In genomic region chr11:14943036-14943435, GRCm38 (mm10) we compare ENCODE assay signal across 23 mouse cellular contexts.
A peak's percentile ranks its signal among the peaks of the same experiment; 100 is the strongest.
DNase-seq lines count a peak whose midpoint lies in the region; ATAC-seq and TF ChIP-seq lines count a peak whose summit lies in the region.
"Had no signal": no experiment of that assay in that cellular context is flagged by ENCODE, and none has a peak within 500 bp of the region (broad histone marks: within the 10 kb centered on the region; RNA-seq: fewer than 3 reads in every experiment).

No protein-coding gene starts in this region.

- no peaks in the 10 kb centered on the region for H3K4me1 ChIP-seq in embryonic facial prominence, embryonic 14.5 days (ENCODE audit: control insufficient read depth, insufficient read depth, low read length)
- no peaks in the 10 kb centered on the region for H3K4me1 ChIP-seq in embryonic facial prominence, embryonic 10.5 days
- H3K4me1 ChIP-seq in lung, embryonic 14.5 days (ENCODE audit: insufficient read depth), result no peaks in the 10 kb centered on the region
- H3K4me1 ChIP-seq in MEL (ENCODE audit: control insufficient read depth in 1 of 2, insufficient read depth in 2 of 2, low read length in 2 of 2), result no peaks in the 10 kb centered on the region
- H3K4me1 ChIP-seq: embryonic facial prominence, embryonic 12.5 days; embryonic facial prominence, embryonic 15.5 days; forebrain, embryonic 10.5 days; forebrain, embryonic 12.5 days had no signal

- TF ChIP-seq POLR2A in MEL (IDR thresholded peaks at IDR 0.05; ENCODE audit: control insufficient read depth in 1 of 2, insufficient read depth in 1 of 2, low read depth in 1 of 2, low read length in 2 of 2, poor library complexity in 1 of 2), result no peak

- no peak for TF ChIP-seq CTCF in lung, embryonic 14.5 days (IDR thresholded peaks at IDR 0.05; ENCODE audit: low read depth)
- TF ChIP-seq CTCF in MEL (IDR thresholded peaks at IDR 0.05 in 2 of 3, conservative IDR thresholded peaks at IDR 0.05 in 1 of 3; ENCODE audit: control insufficient read depth in 1 of 3, insufficient read depth in 1 of 3, low read depth in 2 of 3, low read length in 3 of 3, poor library complexity in 1 of 3, severe bottlenecking in 1 of 3), result no peak

- H3K79me2 ChIP-seq in MEL (ENCODE audit: control insufficient read depth, insufficient read depth, low read length, poor library complexity), result no peaks in the 10 kb centered on the region

- no peaks in the 10 kb centered on the region for H3K36me3 ChIP-seq in embryonic facial prominence, embryonic 14.5 days (ENCODE audit: control insufficient read depth, insufficient read depth, low read length)
- H3K36me3 ChIP-seq in embryonic facial prominence, embryonic 10.5 days (replicated peaks), result no peaks in the 10 kb centered on the region
- no peaks in the 10 kb centered on the region for H3K36me3 ChIP-seq in lung, embryonic 14.5 days (ENCODE audit: insufficient read depth)
- H3K36me3 ChIP-seq in MEL (ENCODE audit: control insufficient read depth in 1 of 2, insufficient read depth in 2 of 2, low read length in 2 of 2), result no peaks in the 10 kb centered on the region
- H3K36me3 ChIP-seq: embryonic facial prominence, embryonic 12.5 days; embryonic facial prominence, embryonic 15.5 days; forebrain, embryonic 10.5 days; forebrain, embryonic 12.5 days had no signal

- H3K9ac ChIP-seq in embryonic facial prominence, embryonic 14.5 days (ENCODE audit: low read depth, low read length), result no peak overlapping the region
- no peak overlapping the region for H3K9ac ChIP-seq in lung, embryonic 14.5 days
- H3K9ac ChIP-seq in MEL (ENCODE audit: control insufficient read depth, low read depth, low read length, poor library complexity, severe bottlenecking), result no peak overlapping the region
- H3K9ac ChIP-seq: embryonic facial prominence, embryonic 12.5 days; embryonic facial prominence, embryonic 15.5 days; forebrain, embryonic 12.5 days had no signal

- 50% methylated on average over 1 of the region's 1 CpGs for WGBS in embryonic facial prominence, embryonic 14.5 days
- 94% methylated on average over 1 of the region's 1 CpGs for WGBS in embryonic facial prominence, embryonic 10.5 days
- 30% methylated on average over 1 of the region's 1 CpGs for WGBS in lung, embryonic 14.5 days

- H3K4me2 ChIP-seq in embryonic facial prominence, embryonic 14.5 days (ENCODE audit: low read depth, low read length), result no peak overlapping the region
- H3K4me2 ChIP-seq in lung, embryonic 14.5 days, result no peak overlapping the region
- H3K4me2 ChIP-seq: embryonic facial prominence, embryonic 12.5 days; embryonic facial prominence, embryonic 15.5 days; forebrain, embryonic 12.5 days had no signal

- no peaks in the 10 kb centered on the region for H3K27me3 ChIP-seq in embryonic facial prominence, embryonic 14.5 days (replicated peaks; ENCODE audit: control insufficient read depth, insufficient read depth, low read length)
- no peaks in the 10 kb centered on the region for H3K27me3 ChIP-seq in embryonic facial prominence, embryonic 10.5 days (replicated peaks; ENCODE audit: low read depth, poor library complexity, severe bottlenecking)
- H3K27me3 ChIP-seq in lung, embryonic 14.5 days (ENCODE audit: insufficient read depth, low read length), result no peaks in the 10 kb centered on the region
- no peaks in the 10 kb centered on the region for H3K27me3 ChIP-seq in MEL (ENCODE audit: control insufficient read depth in 1 of 2, insufficient read depth in 2 of 2, low read length in 2 of 2)
- H3K27me3 ChIP-seq: embryonic facial prominence, embryonic 12.5 days; embryonic facial prominence, embryonic 15.5 days; forebrain, embryonic 12.5 days had no signal

- H3K9me3 ChIP-seq in embryonic facial prominence, embryonic 14.5 days (ENCODE audit: control insufficient read depth, low read length), result no peaks in the 10 kb centered on the region
- H3K9me3 ChIP-seq in embryonic facial prominence, embryonic 10.5 days, result no peaks in the 10 kb centered on the region
- H3K9me3 ChIP-seq in lung, embryonic 14.5 days (ENCODE audit: low read depth, low read length), result no peaks in the 10 kb centered on the region
- no peaks in the 10 kb centered on the region for H3K9me3 ChIP-seq in MEL (replicated peaks; ENCODE audit: insufficient read depth, low read length)
- H3K9me3 ChIP-seq: embryonic facial prominence, embryonic 12.5 days; embryonic facial prominence, embryonic 15.5 days; forebrain, embryonic 10.5 days; forebrain, embryonic 12.5 days had no signal

- TF ChIP-seq RAD21 in MEL (IDR thresholded peaks at IDR 0.05; ENCODE audit: low read depth, low read length), result no peak

- TF ChIP-seq EP300 in MEL (IDR thresholded peaks at IDR 0.05; ENCODE audit: low read depth in 1 of 2, low read length in 2 of 2), result no peak

- H3K27ac ChIP-seq in embryonic facial prominence, embryonic 14.5 days (replicated peaks; ENCODE audit: low read depth, low read length), result no peak overlapping the region
- H3K27ac ChIP-seq in embryonic facial prominence, embryonic 10.5 days (replicated peaks), result no peak overlapping the region
- no peak overlapping the region for H3K27ac ChIP-seq in lung, embryonic 14.5 days (ENCODE audit: low read depth)
- H3K27ac ChIP-seq in MEL (ENCODE audit: control insufficient read depth, low read depth, low read length), result no peak overlapping the region
- H3K27ac ChIP-seq: embryonic facial prominence, embryonic 12.5 days; embryonic facial prominence, embryonic 15.5 days; forebrain, embryonic 10.5 days; forebrain, embryonic 12.5 days had no signal

- H3K4me3 ChIP-seq in embryonic facial prominence, embryonic 14.5 days (ENCODE audit: low read depth, low read length), result no peak overlapping the region
- H3K4me3 ChIP-seq in embryonic facial prominence, embryonic 10.5 days, result no peak overlapping the region
- H3K4me3 ChIP-seq in lung, embryonic 14.5 days (ENCODE audit: low read depth, low read length), result no peak overlapping the region
- no peak overlapping the region for H3K4me3 ChIP-seq in MEL (ENCODE audit: control insufficient read depth in 1 of 2, insufficient read depth in 1 of 2, low read depth in 2 of 2, low read length in 2 of 2)
- H3K4me3 ChIP-seq: embryonic facial prominence, embryonic 12.5 days; embryonic facial prominence, embryonic 15.5 days; erythroblast, embryonic 14.5 days; forebrain, embryonic 10.5 days; forebrain, embryonic 12.5 days had no signal

- DNase-seq in embryonic facial prominence, embryonic 14.5 days (ENCODE audit: low spot score), result peak; percentile 51
- no peak for DNase-seq in embryonic facial prominence, embryonic 10.5 days (ENCODE audit: low spot score)
- peak; percentile 72 for DNase-seq in lung, embryonic 14.5 days
- DNase-seq in lung, postnatal 25 days (ENCODE audit: low spot score), result no peak
- DNase-seq in MEL (ENCODE audit: low read depth, low spot score), result peak; percentile 38
- peak; percentile 1 for DNase-seq in Muller cell, postnatal 12 days (ENCODE audit: inconsistent ontology term)
- DNase-seq in thymus, adult 18-20 months, result no peak
- DNase-seq: adrenal gland, adult 2 months; adrenal gland, postnatal 14 days; cerebellum, adult 11 months; cerebellum, adult 18-20 months; cerebellum, adult 8-10 months; cerebellum, adult 9-11 months; cerebellum, postnatal 14 days; cerebellum, postnatal 36 days; embryo, embryonic 11 days had no signal

- no peak for ATAC-seq in embryonic facial prominence, embryonic 14.5 days (ENCODE audit: low read depth)
- no peak for ATAC-seq in lung, embryonic 14.5 days (ENCODE audit: insufficient read depth)
- ATAC-seq: forebrain, embryonic 14.5 days; forebrain, embryonic 16.5 days had no signal

TF ChIP-seq in MEL, 35 proteins besides CTCF, POLR2A, EP300 and RAD21:
- TF ChIP-seq ZMIZ1 (IDR thresholded peaks at IDR 0.05; ENCODE audit: low read depth, low read length), result no peak
- TF ChIP-seq ZC3H11A (IDR thresholded peaks at IDR 0.05; ENCODE audit: low read depth, low read length), result no peak
- no peak for TF ChIP-seq MYC (IDR thresholded peaks at IDR 0.05; ENCODE audit: low read depth, low read length)
- TF ChIP-seq MYB (IDR thresholded peaks at IDR 0.05; ENCODE audit: low read depth, low read length), result no peak
- TF ChIP-seq NELFE (IDR thresholded peaks at IDR 0.05; ENCODE audit: low read depth, low read length), result no peak
- TF ChIP-seq RCOR1 (IDR thresholded peaks at IDR 0.05; ENCODE audit: low read depth, low read length), result no peak
- no peak for TF ChIP-seq KAT2A (conservative IDR thresholded peaks at IDR 0.05; ENCODE audit: low read depth, low read length)
- TF ChIP-seq MEF2A (IDR thresholded peaks at IDR 0.05; ENCODE audit: extremely low read depth, insufficient replicate concordance, low read depth, low read length, poor library complexity, severe bottlenecking), result no peak
- no peak for TF ChIP-seq ETS1 (IDR thresholded peaks at IDR 0.05; ENCODE audit: low read depth, low read length)
- no peak for TF ChIP-seq ZNF384 (IDR thresholded peaks at IDR 0.05; ENCODE audit: low read depth, low read length)
- TF ChIP-seq ELF1 (IDR thresholded peaks at IDR 0.05; ENCODE audit: low read depth, low read length), result no peak
- no peak for TF ChIP-seq E2F4 (IDR thresholded peaks at IDR 0.05; ENCODE audit: borderline replicate concordance, low read depth, low read length)
- TF ChIP-seq TCF12 (IDR thresholded peaks at IDR 0.05; ENCODE audit: low read depth, low read length), result no peak
- no peak for TF ChIP-seq ZKSCAN1 (IDR thresholded peaks at IDR 0.05; ENCODE audit: low read depth, low read length)
- no peak for TF ChIP-seq POLR2AphosphoS2 (IDR thresholded peaks at IDR 0.05; ENCODE audit: low read length)
- TF ChIP-seq CHD1 (IDR thresholded peaks at IDR 0.05; ENCODE audit: low read depth, low read length), result no peak
- no peak for TF ChIP-seq BHLHE40 (IDR thresholded peaks at IDR 0.05; ENCODE audit: borderline replicate concordance, low read depth, low read length)

Comparison
In these comparisons a context has a peak if more than half of its experiments do, and no peak if none do; other contexts are left out.
1. DNase-seq: peak in embryonic facial prominence, embryonic 14.5 days (single experiment), lung, embryonic 14.5 days (single experiment), MEL (single experiment) and Muller cell, postnatal 12 days (single experiment); none in embryonic facial prominence, embryonic 10.5 days (single experiment), lung, postnatal 25 days (single experiment) and thymus, adult 18-20 months (0 of 2).